Mouse (Mus musculus): ENCODE measurements around the gene Ppp2ca. TPM values are rescaled to one million over a fixed set of nuclear protein-coding genes. Genes with fewer than 3 reads are reported as not detected.

Ppp2ca gene
- 124 and 125 TPM in 2 replicates for polyA plus RNA-seq (2015; fragmentation: Nextera tagmentation; extraction: Ambion mirVana)

GRCm38 (mm10) chr11:52098398-52098946 lies at the start of gene Ppp2ca:
Ppp2ca (plus strand) TSS chr11:52098681.
- under 1% methylated on average over 44 of the region's 53 CpGs for WGBS

GRCm38 (mm10) chr11:52053371-52053770 lies 45.1 kb upstream of the Ppp2ca start:
- ATAC-seq: no peak
- H3K4me3 ChIP-seq (ENCODE audit: low read length): no peak overlapping the region
- H3K9ac ChIP-seq (ENCODE audit: low read depth, low read length): no peak overlapping the region
- H3K4me1 ChIP-seq (ENCODE audit: control insufficient read depth, insufficient read depth, low read depth, low read length): no peaks in the 10 kb centered on the region
- no peaks in the 10 kb centered on the region for H3K27me3 ChIP-seq (replicated peaks; ENCODE audit: control insufficient read depth, insufficient read depth, low read length)
- no peaks in the 10 kb centered on the region for H3K9me3 ChIP-seq (ENCODE audit: control insufficient read depth, low read length)
- no peak overlapping the region for H3K4me2 ChIP-seq (ENCODE audit: low read length)
- no peak overlapping the region for H3K27ac ChIP-seq (ENCODE audit: low read depth, low read length)
- no peaks in the 10 kb centered on the region for H3K36me3 ChIP-seq (ENCODE audit: control insufficient read depth, insufficient read depth, low read length)
- 93% methylated on average over 6 of the region's 6 CpGs for WGBS

More at GRCm38 (mm10) chr11:52098398-52098946, at the start of gene Ppp2ca:
- Histone ChIP-seq H3K36me3 (ENCODE audit: control insufficient read depth, insufficient read depth, low read length) (no peaks in the 10 kb centered on the region), H3K4me2 (ENCODE audit: low read length) (peak within 1 kb of the TSS; percentile 91), H3K27me3 (replicated peaks; ENCODE audit: control insufficient read depth, insufficient read depth, low read length) (no peaks in the 10 kb centered on the region), H3K4me3 (ENCODE audit: low read length) (peak within 1 kb of the TSS; percentile 91), H3K9me3 (ENCODE audit: control insufficient read depth, low read length) (no peaks in the 10 kb centered on the region), H3K9ac (ENCODE audit: low read depth, low read length) (peak within 1 kb of the TSS; percentile 99), H3K4me1 (ENCODE audit: control insufficient read depth, insufficient read depth, low read depth, low read length) (peaks cover 31% of the 10 kb centered on the region), H3K27ac (ENCODE audit: low read depth, low read length) (peak within 1 kb of the TSS; percentile 100)
- peak; percentile 99 for ATAC-seq

GRCm38 (mm10) chr11:52054728-52055127 lies 43.8 kb upstream of the Ppp2ca start:
- Histone ChIP-seq H3K9ac (ENCODE audit: low read depth, low read length) (no peak overlapping the region), H3K36me3 (ENCODE audit: control insufficient read depth, insufficient read depth, low read length) (no peaks in the 10 kb centered on the region), H3K4me2 (ENCODE audit: low read length) (no peak overlapping the region), H3K9me3 (ENCODE audit: control insufficient read depth, low read length) (no peaks in the 10 kb centered on the region), H3K4me1 (ENCODE audit: control insufficient read depth, insufficient read depth, low read depth, low read length) (no peaks in the 10 kb centered on the region), H3K27me3 (replicated peaks; ENCODE audit: control insufficient read depth, insufficient read depth, low read length) (no peaks in the 10 kb centered on the region), H3K27ac (ENCODE audit: low read depth, low read length) (no peak overlapping the region), H3K4me3 (ENCODE audit: low read length) (no peak overlapping the region)
- no peak for ATAC-seq
- WGBS: 78% methylated on average over 3 of the region's 3 CpGs

GRCm38 (mm10) chr11:52056198-52056597 lies 42.3 kb upstream of the Ppp2ca start:
- Histone ChIP-seq H3K9ac (ENCODE audit: low read depth, low read length) (no peak overlapping the region), H3K4me1 (ENCODE audit: control insufficient read depth, insufficient read depth, low read depth, low read length) (no peaks in the 10 kb centered on the region), H3K4me2 (ENCODE audit: low read length) (no peak overlapping the region), H3K4me3 (ENCODE audit: low read length) (no peak overlapping the region), H3K27me3 (replicated peaks; ENCODE audit: control insufficient read depth, insufficient read depth, low read length) (no peaks in the 10 kb centered on the region), H3K27ac (ENCODE audit: low read depth, low read length) (no peak overlapping the region), H3K9me3 (ENCODE audit: control insufficient read depth, low read length) (no peaks in the 10 kb centered on the region), H3K36me3 (ENCODE audit: control insufficient read depth, insufficient read depth, low read length) (no peaks in the 10 kb centered on the region)
- WGBS: 86% methylated on average over 5 of the region's 5 CpGs
- no peak for ATAC-seq

GRCm38 (mm10) chr11:52059001-52059400 lies 39.5 kb upstream of the Ppp2ca start:
- 71% methylated on average over 5 of the region's 5 CpGs for WGBS
- Histone ChIP-seq H3K27ac (ENCODE audit: low read depth, low read length) (no peak overlapping the region), H3K4me3 (ENCODE audit: low read length) (no peak overlapping the region), H3K36me3 (ENCODE audit: control insufficient read depth, insufficient read depth, low read length) (no peaks in the 10 kb centered on the region), H3K9me3 (ENCODE audit: control insufficient read depth, low read length) (no peaks in the 10 kb centered on the region), H3K9ac (ENCODE audit: low read depth, low read length) (no peak overlapping the region), H3K27me3 (replicated peaks; ENCODE audit: control insufficient read depth, insufficient read depth, low read length) (no peaks in the 10 kb centered on the region), H3K4me2 (ENCODE audit: low read length) (no peak overlapping the region), H3K4me1 (ENCODE audit: control insufficient read depth, insufficient read depth, low read depth, low read length) (no peaks in the 10 kb centered on the region)
- ATAC-seq: no peak

GRCm38 (mm10) chr11:52060315-52060714 lies 38.2 kb upstream of the Ppp2ca start:
- H3K9ac ChIP-seq (ENCODE audit: low read depth, low read length): no peak overlapping the region
- WGBS: 93% methylated on average over 4 of the region's 4 CpGs
- no peaks in the 10 kb centered on the region for H3K36me3 ChIP-seq (ENCODE audit: control insufficient read depth, insufficient read depth, low read length)
- H3K9me3 ChIP-seq (ENCODE audit: control insufficient read depth, low read length): no peaks in the 10 kb centered on the region
- no peak overlapping the region for H3K27ac ChIP-seq (ENCODE audit: low read depth, low read length)
- H3K4me1 ChIP-seq (ENCODE audit: control insufficient read depth, insufficient read depth, low read depth, low read length): no peaks in the 10 kb centered on the region
- H3K27me3 ChIP-seq (replicated peaks; ENCODE audit: control insufficient read depth, insufficient read depth, low read length): no peaks in the 10 kb centered on the region
- H3K4me3 ChIP-seq (ENCODE audit: low read length): no peak overlapping the region
- H3K4me2 ChIP-seq (ENCODE audit: low read length): no peak overlapping the region
- no peak for ATAC-seq

GRCm38 (mm10) chr11:52062406-52062805 lies 36.1 kb upstream of the Ppp2ca start:
- ATAC-seq: no peak
- no peak overlapping the region for H3K9ac ChIP-seq (ENCODE audit: low read depth, low read length)
- WGBS: 94% methylated on average over 5 of the region's 5 CpGs

GRCm38 (mm10) chr11:52064398-52064797 lies 34.1 kb upstream of the Ppp2ca start:
- WGBS: 62% methylated on average over 3 of the region's 3 CpGs
- Histone ChIP-seq H3K27me3 (replicated peaks; ENCODE audit: control insufficient read depth, insufficient read depth, low read length) (no peaks in the 10 kb centered on the region), H3K9ac (ENCODE audit: low read depth, low read length) (no peak overlapping the region), H3K4me1 (ENCODE audit: control insufficient read depth, insufficient read depth, low read depth, low read length) (no peaks in the 10 kb centered on the region), H3K9me3 (ENCODE audit: control insufficient read depth, low read length) (no peaks in the 10 kb centered on the region), H3K4me3 (ENCODE audit: low read length) (no peak overlapping the region), H3K27ac (ENCODE audit: low read depth, low read length) (no peak overlapping the region), H3K36me3 (ENCODE audit: control insufficient read depth, insufficient read depth, low read length) (no peaks in the 10 kb centered on the region), H3K4me2 (ENCODE audit: low read length) (no peak overlapping the region)
- ATAC-seq: no peak

More at GRCm38 (mm10) chr11:52062406-52062805, 36.1 kb upstream of the Ppp2ca start:
- Histone ChIP-seq H3K9me3 (ENCODE audit: control insufficient read depth, low read length) (no peaks in the 10 kb centered on the region), H3K4me1 (ENCODE audit: control insufficient read depth, insufficient read depth, low read depth, low read length) (no peaks in the 10 kb centered on the region), H3K27me3 (replicated peaks; ENCODE audit: control insufficient read depth, insufficient read depth, low read length) (no peaks in the 10 kb centered on the region), H3K4me2 (ENCODE audit: low read length) (no peak overlapping the region), H3K36me3 (ENCODE audit: control insufficient read depth, insufficient read depth, low read length) (no peaks in the 10 kb centered on the region), H3K4me3 (ENCODE audit: low read length) (no peak overlapping the region), H3K27ac (ENCODE audit: low read depth, low read length) (no peak overlapping the region)

- no peak for ATAC-seq
- Histone ChIP-seq H3K9ac (ENCODE audit: low read depth, low read length) (no peak overlapping the region), H3K4me3 (ENCODE audit: low read length) (no peak overlapping the region), H3K36me3 (ENCODE audit: control insufficient read depth, insufficient read depth, low read length) (no peaks in the 10 kb centered on the region), H3K27me3 (replicated peaks; ENCODE audit: control insufficient read depth, insufficient read depth, low read length) (no peaks in the 10 kb centered on the region), H3K4me1 (ENCODE audit: control insufficient read depth, insufficient read depth, low read depth, low read length) (no peaks in the 10 kb centered on the region), H3K27ac (ENCODE audit: low read depth, low read length) (no peak overlapping the region), H3K9me3 (ENCODE audit: control insufficient read depth, low read length) (no peaks in the 10 kb centered on the region), H3K4me2 (ENCODE audit: low read length) (no peak overlapping the region)
- 13% methylated on average over 5 of the region's 5 CpGs for WGBS
Observed at GRCm38 (mm10) chr11:52065841-52066240, 32.6 kb upstream of the Ppp2ca start.
